Mouse (Mus musculus) heart, embryonic 16.5 days (tissue): ENCODE results near the gene Rps6kb1. TPM values are rescaled to one million over a fixed set of nuclear protein-coding genes. Genes with fewer than 3 reads are reported as not detected.
"Not testable (repeated sequence)": the region's sequence is repeated elsewhere in the genome, so short reads cannot be mapped to it uniquely, and the experiment has no call there.

Source experiments
- ATAC-seq: fragments of 200-750 bp; cut with Nextera tagmentation; replicated peaks from 2 replicates; pipeline ENCODE4 v1.8.0; 2017; ENCODE audit warnings: moderate number of reproducible peaks; ENCODE audit not compliant: insufficient read depth, low FRiP score; ENCODE audit errors: extremely low read depth
- H3K27ac ChIP-seq: fragments of 300-500 bp; sonication (generic); 2 replicates; pipeline ENCODE4 v1.5.1; 2014; ENCODE audit warnings: mild to moderate bottlenecking, low read length, control low read depth, moderate library complexity
- H3K27me3 ChIP-seq: fragments of 300-500 bp; sonication (generic); 2 replicates; pipeline ENCODE4 v1.6.1; 2014; ENCODE audit warnings: low read length, mixed read lengths; ENCODE audit not compliant: control insufficient read depth, insufficient read depth
- H3K36me3 ChIP-seq: fragments of 300-500 bp; sonication (generic); 2 replicates; pipeline ENCODE4 v1.6.1; 2014; ENCODE audit not compliant: control insufficient read depth, insufficient read depth
- H3K4me1 ChIP-seq: fragments of 300-500 bp; sonication (generic); 2 replicates; pipeline ENCODE4 v1.6.1; 2014; ENCODE audit warnings: low read length, mixed read lengths; ENCODE audit not compliant: control insufficient read depth, insufficient read depth
- H3K4me2 ChIP-seq: fragments of 300-500 bp; sonication (generic); 2 replicates; pipeline ENCODE4 v1.6.1; 2014; ENCODE audit warnings: low read depth, mild to moderate bottlenecking, control low read depth, low read length
- H3K4me3 ChIP-seq: fragments of 300-500 bp; sonication (generic); 2 replicates; pipeline ENCODE4 v1.5.1; 2014; ENCODE audit warnings: mild to moderate bottlenecking, control low read depth, low read length
- H3K9ac ChIP-seq: fragments of 300-500 bp; sonication (generic); 2 replicates; pipeline ENCODE4 v1.6.1; 2014; ENCODE audit warnings: low read length, control low read depth
- H3K9me3 ChIP-seq: fragments of 300-500 bp; sonication (generic); replicated peaks from 2 replicates; pipeline ENCODE4 v1.6.1; 2016; ENCODE audit warnings: low read length; ENCODE audit not compliant: control insufficient read depth
- WGBS: fragments of 180-500 bp; shearing (Covaris S2); extraction: QIAGEN DNeasy Blood & Tissue Kit; methylation state at CpG from one replicate; pipeline ENCODE4 v1.1.7; 2014; 5-methylcytosine and 5-hydroxymethylcytosine counted together
- polyA plus RNA-seq: library from polyadenylated mRNA; unstranded; fragments of >200 nt; fragmentation: Nextera tagmentation; extraction: Ambion mirVana; gene quantifications from 2 replicates; pipeline ENCODE4 v1.2.1, GENCODE M21; 2015

The Rps6kb1 gene
- polyA plus RNA-seq, 1 experiment from 2014 or later = 40.8 TPM

DNA sequence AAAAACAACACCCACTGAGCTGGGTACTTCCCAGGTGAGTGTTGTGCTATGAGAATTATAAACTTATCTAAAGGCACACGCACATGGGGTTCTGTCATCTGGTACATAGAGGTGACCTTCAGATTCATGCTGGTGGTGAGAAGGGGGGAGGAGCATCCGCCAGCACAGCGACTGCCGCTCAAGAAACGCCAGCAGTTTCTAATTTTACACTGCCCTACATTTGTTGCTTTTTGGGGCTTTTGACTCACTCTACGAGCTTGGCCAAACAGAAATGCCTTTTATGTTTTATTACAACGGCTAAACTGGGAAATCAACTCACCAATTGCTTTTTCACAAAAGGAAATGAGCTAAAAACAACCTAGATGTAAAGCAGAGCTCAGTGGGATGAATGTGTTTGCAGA is 71.8 kb downstream of the Rps6kb1 start:
- Histone ChIP-seq H3K9ac (peak overlapping the region; percentile 71), H3K4me2 (peak overlapping the region; percentile 66), H3K27ac (peak overlapping the region; percentile 90), H3K36me3 (no peaks in the 10 kb centered on the region), H3K27me3 (no peaks in the 10 kb centered on the region), H3K4me1 (peaks cover 2% of the 10 kb centered on the region; the same call in 1 of the 2 replicates), H3K9me3 (no peaks in the 10 kb centered on the region), H3K4me3 (peak overlapping the region; percentile 40)
- ATAC-seq = peak; percentile 83
- 11% methylated on average over 7 of the region's 7 CpGs for WGBS

DNA sequence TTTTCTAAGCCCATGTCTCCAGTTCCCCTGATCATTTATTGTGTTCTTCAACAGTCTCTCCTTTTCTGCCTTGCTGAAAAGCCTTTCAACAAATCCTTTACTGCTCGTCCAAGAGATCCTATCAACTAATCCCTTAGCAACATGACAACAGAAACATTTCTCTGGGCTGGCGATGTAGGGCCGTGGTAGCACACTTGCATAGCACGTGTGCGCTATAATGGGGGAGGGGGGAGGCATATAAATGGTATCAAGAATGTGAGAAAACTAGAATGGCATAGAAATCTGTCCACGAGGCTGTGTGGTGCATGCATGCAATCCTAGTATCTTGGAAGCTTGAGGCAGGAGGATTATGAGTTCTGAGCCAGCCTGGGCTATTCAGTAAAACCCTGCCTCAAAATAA is 72.8 kb downstream of the Rps6kb1 start:
- Histone ChIP-seq H3K27me3 (no peaks in the 10 kb centered on the region), H3K9ac (no peak overlapping the region), H3K36me3 (no peaks in the 10 kb centered on the region), H3K9me3 (no peaks in the 10 kb centered on the region), H3K27ac (peak overlapping the region; percentile 25; the same call in 1 of the 2 replicates), H3K4me1 (peaks cover 2% of the 10 kb centered on the region; the same call in 1 of the 2 replicates), H3K4me3 (no peak overlapping the region), H3K4me2 (no peak overlapping the region)
- ATAC-seq = no peak
- WGBS = 35% methylated on average over 6 of the region's 6 CpGs

DNA sequence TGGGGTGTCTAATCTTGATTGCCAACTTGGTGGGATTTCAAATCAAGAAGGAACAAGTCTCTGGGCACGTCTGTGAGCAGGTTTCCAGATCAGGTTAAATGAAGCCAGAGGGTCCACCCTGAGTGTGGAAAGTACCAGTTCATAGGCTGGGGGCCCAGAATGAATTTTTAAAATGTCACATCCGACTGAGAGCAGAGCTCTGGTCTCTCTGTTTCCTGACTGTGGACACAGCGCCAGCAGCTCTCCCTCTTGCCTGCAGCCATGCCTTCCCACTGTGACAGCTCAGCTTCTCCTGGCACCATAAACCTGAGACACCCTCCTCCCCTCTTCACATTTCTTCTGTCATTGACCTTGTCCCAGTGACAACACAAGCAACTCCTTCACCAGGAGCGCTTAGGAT is 75.6 kb downstream of the Rps6kb1 start:
- WGBS = 59% methylated on average over 4 of the region's 4 CpGs
- ATAC-seq = no peak

DNA sequence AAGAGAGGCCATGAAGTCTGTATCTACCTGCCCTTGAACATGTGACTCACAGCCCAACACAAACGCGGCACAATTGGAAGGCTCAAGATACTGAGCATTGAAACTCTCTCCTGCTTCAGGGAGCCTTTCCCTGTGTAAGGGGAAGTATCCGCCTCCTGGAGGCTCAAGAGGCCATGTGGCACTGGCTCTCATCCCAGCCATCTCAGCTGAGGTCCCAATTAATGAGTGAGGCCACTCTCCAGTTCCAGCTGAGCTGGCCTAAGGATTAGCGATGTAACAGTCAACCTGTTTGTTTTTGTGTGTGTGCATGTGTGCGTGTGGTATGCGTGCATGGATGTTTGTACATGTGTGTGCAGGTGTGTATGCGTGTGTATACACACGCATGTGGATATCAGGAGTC is 76.3 kb downstream of the Rps6kb1 start:
- ATAC-seq = no peak
- Histone ChIP-seq H3K36me3 (no peaks in the 10 kb centered on the region), H3K9ac (no peak overlapping the region), H3K9me3 (no peaks in the 10 kb centered on the region), H3K4me1 (no peaks in the 10 kb centered on the region), H3K27me3 (no peaks in the 10 kb centered on the region), H3K4me3 (no peak overlapping the region), H3K4me2 (no peak overlapping the region), H3K27ac (no peak overlapping the region)
- WGBS = 73% methylated on average over 8 of the region's 8 CpGs

More for the DNA sequence above, 75.6 kb downstream of the Rps6kb1 start:
- peaks cover 2% of the 10 kb centered on the region; the same call in 1 of the 2 replicates for H3K4me1 ChIP-seq
- no peaks in the 10 kb centered on the region for H3K9me3 ChIP-seq
- no peaks in the 10 kb centered on the region for H3K36me3 ChIP-seq
- no peak overlapping the region for H3K4me3 ChIP-seq
- H3K27me3 ChIP-seq = no peaks in the 10 kb centered on the region
- no peak overlapping the region for H3K9ac ChIP-seq
- H3K27ac ChIP-seq = no peak overlapping the region
- H3K4me2 ChIP-seq = no peak overlapping the region

DNA sequence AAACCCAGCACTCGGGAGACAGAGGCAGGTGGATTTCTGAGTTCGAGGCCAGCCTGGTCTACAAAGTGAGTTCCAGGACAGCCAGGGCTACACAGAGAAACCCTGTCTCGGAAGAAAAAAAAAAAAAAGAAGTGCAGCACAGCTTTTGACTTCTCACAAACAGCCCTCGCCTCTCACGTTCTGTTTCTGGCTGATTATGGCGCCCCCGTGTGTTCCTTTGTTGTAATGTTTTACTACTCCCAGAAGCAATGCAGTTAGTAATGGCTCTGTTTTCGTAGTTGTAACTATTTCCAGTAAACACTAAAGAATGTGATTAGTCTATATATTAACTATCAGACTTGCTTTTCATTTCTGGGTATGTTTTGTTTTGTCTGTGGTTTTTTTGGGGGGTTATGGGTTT is 80.3 kb downstream of the Rps6kb1 start:
- H3K4me2 ChIP-seq, H3K4me3 ChIP-seq, H3K4me1 ChIP-seq, ATAC-seq, H3K9me3 ChIP-seq, H3K36me3 ChIP-seq, H3K27me3 ChIP-seq, H3K27ac ChIP-seq, H3K9ac ChIP-seq: not testable (repeated sequence)
- WGBS = 14% methylated on average over 8 of the region's 8 CpGs

DNA sequence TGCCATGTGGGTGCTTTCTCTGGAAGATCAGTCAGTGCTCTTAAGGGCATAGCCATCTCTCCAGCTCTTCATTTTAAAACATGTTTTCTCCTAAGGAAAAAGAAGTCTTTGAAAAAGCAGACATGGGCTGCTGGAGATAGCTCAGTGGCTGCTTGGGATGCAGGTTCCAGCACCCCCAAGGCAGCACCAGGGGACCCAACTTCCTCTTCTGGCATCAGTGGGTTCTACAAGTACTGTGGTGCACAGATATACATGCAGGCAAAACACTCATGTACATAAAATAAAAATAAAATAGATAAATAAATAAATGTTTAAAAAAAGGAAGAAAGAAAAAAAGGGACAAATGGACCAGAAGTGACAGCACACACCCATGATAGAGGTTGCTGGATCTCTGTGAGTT is 82.0 kb downstream of the Rps6kb1 start:
- H3K4me2 ChIP-seq = no peak overlapping the region
- no peak overlapping the region for H3K9ac ChIP-seq
- no peaks in the 10 kb centered on the region for H3K36me3 ChIP-seq
- H3K27me3 ChIP-seq = no peaks in the 10 kb centered on the region
- H3K4me3 ChIP-seq = no peak overlapping the region
- no peaks in the 10 kb centered on the region for H3K4me1 ChIP-seq
- no peak for ATAC-seq
- H3K9me3 ChIP-seq = no peaks in the 10 kb centered on the region
- H3K27ac ChIP-seq = no peak overlapping the region

DNA sequence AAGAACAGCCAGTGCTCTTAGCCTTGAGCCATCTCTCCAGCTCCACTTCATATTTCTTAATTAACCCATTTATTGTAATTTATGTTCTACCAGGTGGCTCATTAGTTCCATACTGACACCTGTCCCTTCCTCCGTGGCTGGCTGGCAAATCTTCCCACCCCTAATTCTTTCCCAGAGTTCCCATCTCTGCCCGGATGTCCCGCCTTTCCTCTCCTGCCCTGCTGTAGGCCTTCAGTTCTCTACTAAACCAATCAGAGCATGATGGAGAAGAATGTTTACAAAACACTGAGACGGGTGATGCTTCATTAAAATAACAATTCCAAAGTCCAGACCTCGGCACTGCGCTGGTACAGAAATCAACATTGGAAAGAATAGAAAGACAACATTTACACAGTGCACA is 85.7 kb downstream of the Rps6kb1 start:
- H3K27ac ChIP-seq = no peak overlapping the region
- WGBS = 90% methylated on average over 6 of the region's 6 CpGs
- H3K36me3 ChIP-seq = no peaks in the 10 kb centered on the region
- no peak for ATAC-seq
- no peak overlapping the region for H3K9ac ChIP-seq
- H3K4me3 ChIP-seq = no peak overlapping the region
- no peaks in the 10 kb centered on the region for H3K4me1 ChIP-seq
- no peaks in the 10 kb centered on the region for H3K9me3 ChIP-seq
- no peak overlapping the region for H3K4me2 ChIP-seq
- no peaks in the 10 kb centered on the region for H3K27me3 ChIP-seq

DNA sequence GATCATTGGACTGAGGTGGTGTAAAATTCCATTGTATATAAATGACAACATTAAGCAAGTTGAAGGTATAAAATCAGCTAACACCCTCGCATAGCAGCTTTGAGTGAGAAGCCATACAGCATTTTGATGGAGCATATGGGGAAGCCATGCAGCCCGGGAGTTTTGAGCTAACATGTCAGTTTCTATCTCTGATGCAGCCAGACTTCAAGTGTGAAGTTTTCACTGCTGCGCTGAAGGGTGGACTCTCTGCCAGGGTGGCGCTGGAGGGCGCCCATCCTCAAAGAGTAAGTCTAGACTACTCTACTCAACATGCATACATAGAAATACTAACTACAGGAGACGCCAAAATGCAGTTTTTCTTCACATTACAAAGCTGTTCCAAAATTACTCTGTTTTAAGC is 87.1 kb downstream of the Rps6kb1 start:
- Histone ChIP-seq H3K27ac (no peak overlapping the region), H3K9me3 (no peaks in the 10 kb centered on the region), H3K9ac (no peak overlapping the region), H3K4me3 (no peak overlapping the region), H3K27me3 (no peaks in the 10 kb centered on the region), H3K4me1 (no peaks in the 10 kb centered on the region), H3K4me2 (no peak overlapping the region), H3K36me3 (no peaks in the 10 kb centered on the region)
- no peak for ATAC-seq
- WGBS = 73% methylated on average over 6 of the region's 6 CpGs

DNA sequence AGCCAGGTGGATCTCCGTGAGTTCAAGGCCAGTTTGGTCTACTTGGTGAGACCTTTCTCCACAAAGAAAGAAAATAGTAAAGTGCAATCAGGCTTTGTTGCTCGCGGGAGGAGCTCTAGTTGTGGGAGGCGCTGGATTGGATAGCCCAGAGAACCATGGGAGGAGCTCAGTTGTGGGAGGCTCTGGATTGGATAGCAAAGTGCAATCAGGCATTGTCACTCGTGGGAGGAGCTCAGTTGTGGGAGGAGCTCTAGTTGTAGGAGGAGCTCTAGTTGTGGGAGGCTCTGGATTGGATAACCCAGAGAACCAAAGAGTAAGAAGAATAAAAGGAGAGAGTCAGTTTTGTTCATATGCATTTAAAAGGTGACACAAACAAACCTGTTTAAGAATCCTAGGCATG is 90.6 kb downstream of the Rps6kb1 start:
- no peak overlapping the region for H3K4me2 ChIP-seq
- H3K9me3 ChIP-seq = no peaks in the 10 kb centered on the region
- no peaks in the 10 kb centered on the region for H3K27me3 ChIP-seq
- H3K4me1 ChIP-seq = no peaks in the 10 kb centered on the region
- no peaks in the 10 kb centered on the region for H3K36me3 ChIP-seq
- no peak for ATAC-seq
- H3K27ac ChIP-seq = no peak overlapping the region
- no peak overlapping the region for H3K4me3 ChIP-seq
- no peak overlapping the region for H3K9ac ChIP-seq
- 83% methylated on average over 5 of the region's 5 CpGs for WGBS
